In genomic region chr14:9597460-9597977, GRCm38 (mm10) we compare ENCODE assay signal across 14 mouse cellular contexts.
A peak's percentile ranks its signal among the peaks of the same experiment; 100 is the strongest.
DNase-seq lines count a peak whose midpoint lies in the region; ATAC-seq and TF ChIP-seq lines count a peak whose summit lies in the region.
"Had no signal": no experiment of that assay in that cellular context is flagged by ENCODE, and none has a peak within 500 bp of the region (broad histone marks: within the 10 kb centered on the region; RNA-seq: fewer than 3 reads in every experiment).

No protein-coding gene starts in this region.

- intact Hi-C loops in left cerebral cortex, postnatal 4 days (cut with DNase I) = no loop called here
- intact Hi-C loops in left cerebral cortex, postnatal 25 days (cut with DNase I) = no loop called here

- ATAC-seq in midbrain, embryonic 12.5 days (ENCODE audit: low FRiP score, low read depth) = peak; percentile 75
- ATAC-seq in liver, postnatal 0 days = no peak

- no peaks in the 10 kb centered on the region for H3K27me3 ChIP-seq in hindbrain, embryonic 10.5 days (ENCODE audit: insufficient read depth, poor library complexity, severe bottlenecking)
- H3K27me3 ChIP-seq in midbrain, embryonic 12.5 days = peaks cover 19% of the 10 kb centered on the region
- H3K27me3 ChIP-seq in liver, postnatal 0 days (ENCODE audit: insufficient read depth, low read length) = no peaks in the 10 kb centered on the region
- H3K27me3 ChIP-seq: liver, embryonic 13.5 days had no signal

- 27% methylated on average over 5 of the region's 5 CpGs for WGBS in hindbrain, embryonic 10.5 days
- 5% methylated on average over 5 of the region's 5 CpGs for WGBS in midbrain, embryonic 12.5 days
- 67% methylated on average over 5 of the region's 5 CpGs for WGBS in liver, postnatal 0 days (ENCODE audit: insufficient replicate concordance)

- no peaks in the 10 kb centered on the region for H3K9me3 ChIP-seq in hindbrain, embryonic 10.5 days
- H3K9me3 ChIP-seq in midbrain, embryonic 12.5 days = no peaks in the 10 kb centered on the region
- no peaks in the 10 kb centered on the region for H3K9me3 ChIP-seq in liver, postnatal 0 days (ENCODE audit: low read length)
- H3K9me3 ChIP-seq: liver, embryonic 13.5 days had no signal

- H3K4me3 ChIP-seq in hindbrain, embryonic 10.5 days = no peak overlapping the region
- no peak overlapping the region for H3K4me3 ChIP-seq in midbrain, embryonic 12.5 days
- H3K4me3 ChIP-seq in liver, postnatal 0 days (ENCODE audit: low read depth, low read length) = no peak overlapping the region
- H3K4me3 ChIP-seq: liver, embryonic 13.5 days had no signal

- no peak for TF ChIP-seq CTCF in liver, postnatal 0 days (IDR thresholded peaks at IDR 0.05; ENCODE audit: low read depth)

- no peaks in the 10 kb centered on the region for H3K36me3 ChIP-seq in hindbrain, embryonic 10.5 days
- H3K36me3 ChIP-seq in midbrain, embryonic 12.5 days = no peaks in the 10 kb centered on the region
- no peaks in the 10 kb centered on the region for H3K36me3 ChIP-seq in liver, postnatal 0 days (replicated peaks; ENCODE audit: insufficient read depth, low read length)
- H3K36me3 ChIP-seq: liver, embryonic 13.5 days had no signal

- no peak overlapping the region for H3K4me2 ChIP-seq in midbrain, embryonic 12.5 days (replicated peaks)
- H3K4me2 ChIP-seq in liver, postnatal 0 days (ENCODE audit: low read depth, low read length) = no peak overlapping the region
- H3K4me2 ChIP-seq: heart, embryonic 11.5 days; liver, embryonic 13.5 days had no signal

- H3K27ac ChIP-seq in hindbrain, embryonic 10.5 days = 0 out of 2 replicates have a peak overlapping the region, but pooled peaks have one; percentile 16
- H3K27ac ChIP-seq in midbrain, embryonic 12.5 days (replicated peaks) = no peak overlapping the region
- H3K27ac ChIP-seq in liver, postnatal 0 days (ENCODE audit: low read depth) = no peak overlapping the region
- H3K27ac ChIP-seq: liver, embryonic 13.5 days had no signal

- H3K4me1 ChIP-seq in hindbrain, embryonic 10.5 days (replicated peaks) = peaks cover 13% of the 10 kb centered on the region
- H3K4me1 ChIP-seq in midbrain, embryonic 12.5 days = peaks cover 11% of the 10 kb centered on the region
- H3K4me1 ChIP-seq in liver, postnatal 0 days (ENCODE audit: insufficient read depth) = no peaks in the 10 kb centered on the region
- H3K4me1 ChIP-seq: liver, embryonic 13.5 days had no signal

- DNase-seq in left cerebral cortex, postnatal 4 days = peak; percentile 74
- DNase-seq in left cerebral cortex, postnatal 25 days (ENCODE audit: low spot score in 2 of 2) = no peak
- peak; percentile 23 for DNase-seq in hindbrain, embryonic 10.5 days (ENCODE audit: low spot score)
- peak; percentile 84 for DNase-seq in retina, postnatal 1 day
- no peak for DNase-seq in liver, postnatal 0 days
- DNase-seq in frontal cortex, postnatal 36 days (ENCODE audit: low spot score in 2 of 2) = no peak
- no peak for DNase-seq in spleen, postnatal 10 days (ENCODE audit: low spot score in 2 of 2)
- DNase-seq: cerebellum, adult 9-11 months; heart, postnatal 4 days; kidney, adult 9 months; liver, embryonic 13.5 days; thymus, postnatal 4 days had no signal

- TF ChIP-seq EP300 in liver, postnatal 0 days (IDR thresholded peaks at IDR 0.05; ENCODE audit: low read depth) = no peak

- no peak overlapping the region for H3K9ac ChIP-seq in midbrain, embryonic 12.5 days (replicated peaks)
- no peak overlapping the region for H3K9ac ChIP-seq in liver, postnatal 0 days (replicated peaks)
- H3K9ac ChIP-seq: liver, embryonic 13.5 days had no signal

Comparison
In these comparisons a context has a peak if more than half of its experiments do, and no peak if none do; other contexts are left out.
1. DNase-seq: peak in left cerebral cortex, postnatal 4 days (single experiment), hindbrain, embryonic 10.5 days (single experiment) and retina, postnatal 1 day (single experiment); none in left cerebral cortex, postnatal 25 days (0 of 2), liver, postnatal 0 days (single experiment), frontal cortex, postnatal 36 days (0 of 2) and spleen, postnatal 10 days (0 of 2).